Mouse (Mus musculus) CH12.LX (cell line): ENCODE results near the gene Kcng4.

ENCODE experiments used
- BHLHE40 ChIP-seq: IDR thresholded peaks from 2 replicates; pipeline ENCODE4 v1.6.1; 2011; ENCODE audit warnings: mild to moderate bottlenecking, low read depth, low read length, improper control_type of control experiment
- CTCF ChIP-seq, 2 experiments: IDR thresholded peaks in 1 of 2; conservative IDR thresholded peaks in 1 of 2; 2 replicates each; pipeline ENCODE4 v1.5.1; 2011 to 2012; ENCODE audit warnings: low read depth in 2 of 2, low read length in 2 of 2, improper control_type of control experiment in 1 of 2, inconsistent platforms in 1 of 2, mild to moderate bottlenecking in 1 of 2, moderate library complexity in 1 of 2
- EP300 ChIP-seq: IDR thresholded peaks from 2 replicates; pipeline ENCODE4 v1.6.1; 2011; ENCODE audit warnings: low read length, improper control_type of control experiment
- ETS1 ChIP-seq: conservative IDR thresholded peaks from 2 replicates; pipeline ENCODE4 v1.6.1; 2012; ENCODE audit warnings: low read depth, mild to moderate bottlenecking, inconsistent platforms, low read length, improper control_type of control experiment, moderate library complexity
- HCFC1 ChIP-seq: IDR thresholded peaks from 2 replicates; pipeline ENCODE4 v1.6.1; 2012; ENCODE audit warnings: low read depth, mild to moderate bottlenecking, inconsistent platforms, low read length, improper control_type of control experiment
- MAFK ChIP-seq: IDR thresholded peaks from 2 replicates; pipeline ENCODE4 v1.6.1; 2011; ENCODE audit warnings: low read length, improper control_type of control experiment; ENCODE audit not compliant: insufficient replicate concordance
- MAX ChIP-seq: IDR thresholded peaks from 2 replicates; pipeline ENCODE4 v1.6.1; 2011; ENCODE audit warnings: low read length, improper control_type of control experiment
- MXI1 ChIP-seq: IDR thresholded peaks from 2 replicates; pipeline ENCODE4 v1.6.1; 2011; ENCODE audit warnings: mild to moderate bottlenecking, low read depth, low read length, improper control_type of control experiment
- POLR2A ChIP-seq: IDR thresholded peaks from 2 replicates; pipeline ENCODE4 v1.6.1; 2011; ENCODE audit warnings: low read depth, mild to moderate bottlenecking, improper control_type of control experiment, low read length
- TBP ChIP-seq: conservative IDR thresholded peaks from 2 replicates; pipeline ENCODE4 v1.6.1; 2011; ENCODE audit warnings: low read depth, low read length, improper control_type of control experiment
- ZKSCAN1 ChIP-seq: IDR thresholded peaks from 2 replicates; pipeline ENCODE4 v1.6.1; 2012; ENCODE audit warnings: low read depth, inconsistent platforms, low read length, improper control_type of control experiment, borderline replicate concordance

GRCm38 (mm10) chr8:119635958-119636357, 478 bp upstream of the Kcng4 start:
- no peak for TF ChIP-seq MXI1
- TF ChIP-seq ZKSCAN1, result no peak
- no peak for TF ChIP-seq CTCF (conservative IDR thresholded peaks at IDR 0.05 in 1 of 2, IDR thresholded peaks at IDR 0.05 in 1 of 2; ENCODE audit: low read depth in 2 of 2, low read length in 2 of 2)
- TF ChIP-seq HCFC1, result no peak
- TF ChIP-seq POLR2A, result no peak
- TF ChIP-seq TBP, result no peak
- TF ChIP-seq BHLHE40, result no peak
- TF ChIP-seq EP300, result no peak
- no peak for TF ChIP-seq MAX
- no peak for TF ChIP-seq ETS1
- no peak for TF ChIP-seq MAFK
